Mouse (Mus musculus) adrenal gland, postnatal 10 days (tissue): ENCODE results near the gene Vmn1r171. TPM values are rescaled to one million over a fixed set of nuclear protein-coding genes. Genes with fewer than 3 reads are reported as not detected.
"Not testable (repeated sequence)": the region's sequence is repeated elsewhere in the genome, so short reads cannot be mapped to it uniquely, and the experiment has no call there.

Experiments
- DNase-seq: peaks from one replicate; pipeline ENCODE4 v3.0.0; 2021; ENCODE audit warnings: mixed read lengths
- long read RNA-seq, 2 experiments: library from polyadenylated mRNA; stranded (forward); transcript quantifications; one replicate each; pipeline ENCODE4 v2.0.0; 2021
- total RNA-seq, 2 experiments: library from RNA; stranded (reverse); gene quantifications; 2 replicates each; pipeline ENCODE4 v1.2.3; 2021

The Vmn1r171 gene
- total RNA-seq, result not detected
- long read RNA-seq, experiment 1, result 0 reads
- long read RNA-seq, experiment 2, result 0 reads

DNA sequence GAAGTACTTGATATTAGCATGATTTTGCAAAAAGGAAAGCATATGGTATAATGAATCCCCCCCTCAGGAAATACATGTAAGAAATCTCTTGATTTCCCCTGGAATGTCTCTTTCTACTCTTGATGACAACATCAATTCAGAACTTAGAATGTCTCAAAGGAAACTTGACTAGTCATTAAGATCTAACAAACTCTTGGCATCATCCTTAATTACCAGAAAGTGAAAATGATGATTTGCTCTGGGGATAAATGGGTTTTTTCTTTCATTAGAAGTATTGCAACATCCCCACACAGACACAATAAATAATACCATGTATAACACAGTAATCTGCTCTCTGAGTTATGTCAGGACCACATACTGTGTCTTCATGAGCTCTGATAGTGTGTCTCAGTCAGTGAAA lies at the start of gene Vmn1r171:
Vmn1r171 (plus strand) TSS at position 301 of the 400 bp plus-strand sequence.
- no peak for DNase-seq

DNA sequence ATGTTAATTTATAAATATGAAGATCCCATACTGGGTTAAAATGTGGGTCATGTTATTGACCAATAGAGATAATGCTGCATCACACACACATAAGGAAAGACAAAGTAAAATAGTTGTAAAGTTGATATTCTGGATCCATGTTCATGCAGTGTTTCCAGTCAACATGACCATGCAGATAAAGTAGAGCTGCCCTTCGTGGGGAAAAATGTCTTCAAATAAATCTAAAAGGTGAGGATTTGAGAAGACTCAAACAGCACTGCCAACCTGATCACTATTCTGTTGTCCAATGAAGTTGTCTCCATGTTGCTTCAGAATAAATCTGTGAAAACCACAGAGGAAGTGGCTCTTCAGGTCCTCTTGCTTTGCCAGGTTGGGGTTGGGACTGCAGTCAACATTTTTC lies 24.6 kb upstream of the Vmn1r171 start, which contains the start of gene Vmn1r170:
Vmn1r170 (plus strand) TSS at position 301 of the 400 bp plus-strand sequence.
- not testable (repeated sequence) for DNase-seq

DNA sequence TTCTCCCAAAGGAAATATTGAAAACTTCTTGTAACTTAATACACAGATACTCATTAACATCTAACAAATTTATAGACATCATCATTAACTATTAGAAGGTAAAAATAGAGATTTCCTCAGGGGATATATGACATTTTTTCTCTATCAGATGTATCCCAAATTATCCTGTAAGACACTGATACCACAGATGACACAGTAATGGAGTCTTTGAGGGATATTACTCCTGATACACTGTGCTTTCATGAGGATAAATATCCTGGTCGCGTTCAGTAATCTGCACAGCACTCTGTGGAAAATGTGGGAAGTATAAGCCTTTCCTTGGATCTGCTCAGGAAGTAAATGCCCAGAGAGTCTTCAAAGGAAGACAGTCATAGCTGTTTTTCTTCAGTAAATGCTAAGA lies 27.5 kb downstream of the Vmn1r171 start, which contains the start of gene Vmn1r172:
Vmn1r172 (plus strand) TSS at position 301 of the 400 bp plus-strand sequence.
- DNase-seq, result no peak

Other genes with a start within 250 kb of the Vmn1r171 start
- gene Nlrp5, start 244.8 kb upstream of the Vmn1r171 start, total RNA-seq, result under 1 TPM in 1 of 2 experiments, not detected in 1; 0.55 TPM
- not detected for gene Vmn1r167, start 123.5 kb upstream of the Vmn1r171 start, total RNA-seq
- not detected for gene Vmn1r168, start 91.0 kb upstream of the Vmn1r171 start, total RNA-seq
- gene Vmn1r169, start 55.2 kb upstream of the Vmn1r171 start, total RNA-seq, result not detected
- gene Vmn1r170, start 24.5 kb upstream of the Vmn1r171 start, total RNA-seq, result not detected
- gene Vmn1r172, start 27.6 kb downstream of the Vmn1r171 start, total RNA-seq, result not detected
- gene Vmn1r173, start 70.0 kb downstream of the Vmn1r171 start, total RNA-seq, result not detected
- gene Vmn1r174, start 121.5 kb downstream of the Vmn1r171 start, total RNA-seq, result not detected
- gene Vmn1r175, start 179.9 kb downstream of the Vmn1r171 start, total RNA-seq, result not detected
- not detected for gene Vmn1r176, start 206.7 kb downstream of the Vmn1r171 start, total RNA-seq
- not detected for gene Vmn1r177, start 235.7 kb downstream of the Vmn1r171 start, total RNA-seq